Mouse (Mus musculus) right cerebral cortex, postnatal 25 days (tissue): ENCODE results near the gene Itgb2.

Experiments
- DNase-seq: peaks from one replicate; pipeline ENCODE4 v3.0.0; 2022

Gene Itgb2

GRCm38 (mm10) chr10:77530140-77530539 lies at the start of gene Itgb2:
TSS of gene Itgb2 (plus strand) at chr10:77530252.
- no peak for DNase-seq

DNA sequence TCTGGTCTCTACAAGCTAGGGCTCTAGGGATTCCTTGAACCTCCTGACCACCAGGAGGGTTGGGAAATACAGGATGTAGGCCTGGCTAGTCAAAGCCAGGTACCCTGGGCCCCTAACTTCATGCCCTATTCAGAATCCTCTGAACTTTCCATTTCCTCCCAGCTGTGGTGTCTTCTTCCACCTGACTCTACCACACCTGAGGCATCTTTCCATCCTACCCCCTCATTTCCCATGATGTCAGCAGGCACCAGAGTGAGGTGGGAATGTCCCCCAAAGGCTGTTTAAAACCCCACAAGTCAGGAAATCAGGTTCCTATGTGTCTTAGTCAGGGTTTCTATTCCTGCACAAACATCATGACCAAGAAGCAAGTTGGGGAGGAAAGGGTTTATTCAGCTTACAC lies 48.2 kb upstream of the Itgb2 start:
- DNase-seq: no peak

DNA sequence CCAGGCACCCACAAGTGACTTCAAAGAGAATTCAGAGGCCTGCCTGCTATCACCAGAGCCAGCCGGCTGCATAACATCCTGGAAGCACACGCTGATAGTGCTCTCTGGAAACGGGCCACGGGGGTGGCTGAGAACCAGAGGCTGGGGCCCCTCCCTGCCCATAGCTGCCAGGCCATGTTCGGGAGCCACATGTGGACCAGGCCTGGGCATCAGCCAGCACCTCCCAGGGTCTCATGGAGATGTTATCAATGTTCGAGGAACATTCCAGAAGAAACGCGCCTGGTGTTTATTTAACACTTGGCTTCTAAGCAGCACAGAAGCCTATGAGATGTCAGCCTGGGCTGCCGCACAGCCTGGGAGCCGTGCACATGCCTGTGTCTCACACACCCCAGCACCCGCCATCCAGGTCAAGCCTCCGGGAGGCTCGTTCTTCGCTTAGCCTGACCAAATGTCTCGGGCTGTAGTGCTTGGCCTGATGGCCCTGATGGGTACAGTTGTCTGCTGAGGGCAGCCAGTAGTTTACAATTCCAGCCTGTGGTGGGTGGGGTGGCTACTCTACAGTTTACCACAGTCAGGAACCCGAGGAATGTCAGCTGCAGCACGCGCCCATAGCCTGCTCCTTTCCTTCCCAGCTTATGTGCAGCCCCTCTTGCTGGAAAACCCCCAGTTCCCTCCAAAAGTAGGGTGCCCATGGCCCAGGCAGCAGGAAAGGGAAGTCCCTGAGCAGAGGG lies 45.7 kb upstream of the Itgb2 start:
- no peak for DNase-seq

- no peak for DNase-seq
Measured at GRCm38 (mm10) chr10:77485786-77486185, 44.3 kb upstream of the Itgb2 start.

DNA sequence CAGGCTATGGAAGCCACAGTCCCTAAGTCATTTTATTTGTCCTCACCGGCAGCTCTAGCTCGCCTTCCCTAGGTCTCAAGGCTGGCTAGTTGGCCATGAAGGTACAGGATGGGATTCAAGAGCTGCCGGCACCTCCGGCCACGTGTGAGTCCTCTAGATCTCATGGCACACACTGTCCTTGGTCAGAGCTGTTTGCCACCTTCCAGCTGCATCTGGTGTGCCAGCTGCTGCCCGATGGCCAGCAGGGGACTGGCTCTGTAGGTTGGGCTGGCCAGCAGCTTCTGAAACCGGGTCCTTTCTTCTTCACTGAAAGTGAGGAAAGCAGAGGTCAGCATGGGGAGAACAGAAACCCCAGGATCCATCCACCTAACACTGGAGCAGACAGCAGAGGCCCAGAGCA lies 41.9 kb upstream of the Itgb2 start:
- no peak for DNase-seq

- no peak for DNase-seq
Measured at GRCm38 (mm10) chr10:77491585-77491984, 38.5 kb upstream of the Itgb2 start.

GRCm38 (mm10) chr10:77492885-77493284 lies 37.2 kb upstream of the Itgb2 start:
- DNase-seq: no peak

- DNase-seq: no peak
Measured at GRCm38 (mm10) chr10:77497185-77497584, 32.9 kb upstream of the Itgb2 start.

DNA sequence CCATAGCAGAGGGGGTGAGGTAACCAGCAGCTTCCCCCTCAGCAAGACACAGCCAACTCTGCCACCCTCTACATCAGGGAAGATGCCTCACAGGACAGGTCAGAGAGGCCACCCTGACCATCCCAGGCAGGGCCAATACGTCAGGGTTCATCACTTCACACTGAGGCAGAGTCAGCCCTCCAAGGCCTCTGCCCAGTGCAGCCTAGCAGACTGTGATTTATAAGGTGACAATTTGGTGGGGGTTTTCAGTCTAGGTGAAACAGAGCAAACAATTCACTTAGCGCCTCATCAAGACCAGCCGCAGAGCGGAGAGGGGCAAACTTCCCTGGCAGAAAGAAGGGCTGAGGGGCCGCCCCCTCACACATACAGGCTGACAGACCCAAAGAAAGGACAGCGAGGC lies 31.8 kb upstream of the Itgb2 start:
- DNase-seq: no peak

GRCm38 (mm10) chr10:77500636-77501035 lies 29.4 kb upstream of the Itgb2 start:
- DNase-seq: no peak

GRCm38 (mm10) chr10:77502967-77503922 lies 26.8 kb upstream of the Itgb2 start:
- no peak for DNase-seq

DNA sequence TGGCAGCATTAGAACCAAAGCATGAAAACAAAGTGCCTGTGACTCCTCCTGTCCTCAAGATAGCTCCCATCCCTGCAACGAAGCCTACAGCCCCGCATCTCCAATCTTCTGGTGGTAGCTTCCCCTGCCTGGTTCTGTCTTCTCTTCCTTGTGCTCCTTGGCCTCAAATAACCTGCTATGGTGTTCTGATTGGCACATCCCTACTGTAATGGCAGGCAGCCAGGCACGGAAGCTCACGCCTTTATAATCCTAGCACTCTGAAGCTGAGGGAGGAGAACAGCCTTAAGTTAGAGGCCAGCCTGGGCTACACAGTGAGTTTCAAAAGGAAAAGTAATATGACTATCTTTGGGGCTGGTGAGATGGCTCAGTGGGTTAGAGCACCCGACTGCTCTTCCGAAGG lies 25.9 kb upstream of the Itgb2 start:
- DNase-seq: no peak

- no peak for DNase-seq
Measured at GRCm38 (mm10) chr10:77506526-77506925, 23.5 kb upstream of the Itgb2 start.

DNA sequence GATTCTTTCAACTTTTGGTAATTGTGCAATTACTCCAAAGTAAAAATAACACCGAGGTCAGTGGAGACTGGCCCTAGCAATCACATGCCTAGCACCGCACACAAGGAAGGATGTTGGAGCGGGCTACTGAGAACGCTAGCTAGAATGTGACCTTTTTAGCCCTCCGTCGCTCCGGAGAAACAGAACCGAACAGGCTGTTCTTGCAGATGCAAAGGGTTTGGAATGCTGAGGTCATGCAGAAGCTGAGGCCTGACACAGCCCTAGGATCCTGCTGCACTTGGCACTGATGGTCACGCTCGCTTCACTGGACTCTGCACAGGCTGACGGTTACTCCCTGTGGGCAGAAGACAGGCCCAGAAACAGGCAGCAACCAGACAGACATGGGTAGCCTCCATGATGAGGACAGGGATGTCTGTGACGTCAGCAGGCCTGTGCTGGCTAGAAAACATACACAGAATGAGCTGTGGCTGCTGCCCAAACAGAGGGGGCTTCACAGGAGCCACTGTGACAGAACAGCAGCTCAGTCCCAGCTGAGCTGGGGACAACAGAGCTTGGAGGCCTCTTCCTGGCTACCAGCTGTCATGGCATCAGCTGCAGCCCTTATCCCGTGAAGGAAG lies 23.0 kb upstream of the Itgb2 start:
- DNase-seq: no peak

GRCm38 (mm10) chr10:77507779-77508178 lies 22.3 kb upstream of the Itgb2 start:
- no peak for DNase-seq

- DNase-seq: no peak
Measured at GRCm38 (mm10) chr10:77508744-77509143, 21.3 kb upstream of the Itgb2 start.

DNA sequence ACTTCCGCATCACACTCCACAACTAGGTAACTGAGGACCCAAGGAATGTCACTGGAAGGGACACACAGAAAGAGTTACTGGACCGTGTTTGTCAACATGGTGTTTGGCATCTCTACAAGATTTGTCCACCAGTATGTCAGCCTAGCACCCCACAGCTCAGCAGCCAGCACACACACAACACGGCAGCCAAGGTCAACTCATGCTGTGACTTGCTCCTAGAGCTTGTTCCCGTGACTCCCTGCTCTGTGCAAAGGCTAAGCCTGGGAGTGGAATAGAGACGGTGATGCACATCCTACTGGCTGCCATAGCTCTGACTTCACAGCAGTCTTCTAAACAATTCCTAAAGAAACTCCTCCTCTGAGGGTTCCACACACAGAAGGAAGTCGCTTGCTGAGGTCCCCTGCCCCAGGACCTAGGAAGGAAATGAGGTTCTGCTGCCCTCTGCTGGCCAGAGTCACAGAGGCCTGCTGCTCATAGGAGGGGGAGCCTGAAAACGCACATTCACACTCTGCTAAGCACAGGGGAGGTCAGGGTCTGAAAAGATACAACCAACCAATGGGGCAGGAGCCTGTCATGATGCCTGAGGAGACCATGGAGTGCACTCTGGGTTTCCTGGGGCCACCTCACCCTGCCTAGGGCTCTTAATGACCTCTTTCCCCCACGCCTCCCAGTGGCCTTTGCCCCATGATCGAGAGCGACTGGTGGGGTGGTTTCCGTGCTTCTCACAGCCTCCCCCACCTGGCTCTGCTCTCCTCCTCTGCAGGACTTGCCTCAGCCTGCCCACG lies 20.5 kb upstream of the Itgb2 start:
- peak; percentile 67 for DNase-seq

- no peak for DNase-seq
Measured at GRCm38 (mm10) chr10:77510225-77510982, 19.6 kb upstream of the Itgb2 start.

GRCm38 (mm10) chr10:77515385-77516348 lies 14.4 kb upstream of the Itgb2 start, which contains the start of gene Fam207a:
TSS of gene Fam207a (minus strand) at chr10:77515785.
- DNase-seq: peak; percentile 94

DNA sequence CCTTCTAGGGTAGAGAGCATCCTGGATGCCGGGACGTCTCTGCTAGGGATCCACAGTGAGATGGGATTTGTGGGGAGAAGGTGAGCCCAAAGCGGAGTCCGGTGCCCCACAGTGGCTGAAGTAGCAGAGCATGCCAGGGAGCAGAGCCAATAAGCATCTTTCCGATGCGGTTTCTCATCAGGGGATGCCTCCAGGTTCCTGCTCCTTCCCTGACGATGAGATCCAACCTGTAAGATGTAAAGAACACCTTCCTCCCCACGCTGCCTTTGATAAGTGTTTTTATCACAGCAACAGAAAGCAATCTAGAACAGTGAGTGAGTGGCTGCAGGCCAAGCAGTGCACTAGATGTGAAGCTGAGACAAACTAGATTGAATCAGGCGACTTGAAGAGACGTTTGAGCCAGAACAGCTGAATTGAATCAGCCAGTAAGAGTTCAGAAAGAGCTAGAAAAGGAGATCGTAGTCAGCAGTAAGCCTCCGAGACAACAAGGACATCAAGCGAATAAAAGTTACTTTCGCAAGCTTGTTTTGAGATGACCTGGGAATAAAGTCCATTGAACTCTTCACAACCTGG lies 13.6 kb upstream of the Itgb2 start:
- no peak for DNase-seq
